Mouse (Mus musculus) limb, embryonic 15.5 days (tissue): Measurements from ENCODE around the gene Kmt2a. TPM values are rescaled to one million over a fixed set of nuclear protein-coding genes. Genes with fewer than 3 reads are reported as not detected.
A peak's percentile ranks its signal among the peaks of the same experiment; 100 is the strongest.
"Not testable (repeated sequence)": the region's sequence is repeated elsewhere in the genome, so short reads cannot be mapped to it uniquely, and the experiment has no call there.

ENCODE experiments used
- ATAC-seq: fragments of 200-750 bp; cut with Nextera tagmentation; 2 replicates; pipeline ENCODE4 v1.8.0; 2017; ENCODE audit warnings: low read depth, moderate TSS enrichment; ENCODE audit not compliant: insufficient number of reproducible peaks, low FRiP score, low TSS enrichment
- H3K27ac ChIP-seq: fragments of 300-500 bp; sonication (generic); 2 replicates; pipeline ENCODE4 v1.5.1; 2015; ENCODE audit warnings: moderate library complexity, mild to moderate bottlenecking, inconsistent platforms
- H3K27me3 ChIP-seq: fragments of 300-500 bp; sonication (generic); 2 replicates; pipeline ENCODE4 v1.6.1; 2015; ENCODE audit warnings: inconsistent platforms
- H3K36me3 ChIP-seq: fragments of 300-500 bp; sonication (generic); 2 replicates; pipeline ENCODE4 v1.6.1; 2015; ENCODE audit warnings: inconsistent platforms
- H3K4me1 ChIP-seq: fragments of 300-500 bp; sonication (generic); 2 replicates; pipeline ENCODE4 v1.6.1; 2015; ENCODE audit warnings: inconsistent platforms
- H3K4me2 ChIP-seq: fragments of 300-500 bp; sonication (generic); 2 replicates; pipeline ENCODE4 v1.6.1; 2015; ENCODE audit warnings: mild to moderate bottlenecking, inconsistent platforms
- H3K4me3 ChIP-seq: fragments of 300-500 bp; sonication (generic); 2 replicates; pipeline ENCODE4 v1.5.1; 2015; ENCODE audit warnings: mild to moderate bottlenecking, inconsistent platforms
- H3K9ac ChIP-seq: fragments of 300-500 bp; sonication (generic); 2 replicates; pipeline ENCODE4 v1.6.1; 2015; ENCODE audit warnings: inconsistent platforms
- H3K9me3 ChIP-seq: fragments of 300-500 bp; sonication (generic); 2 replicates; pipeline ENCODE4 v1.6.1; 2016; ENCODE audit warnings: inconsistent platforms
- WGBS: fragments of 180-500 bp; shearing (Covaris S2); methylation state at CpG from one replicate; pipeline ENCODE4 v1.1.7; 2015; 5-methylcytosine and 5-hydroxymethylcytosine counted together
- polyA plus RNA-seq: library from polyadenylated mRNA; unstranded; fragments of >200 nt; fragmentation: Nextera tagmentation; extraction: Ambion mirVana; gene quantifications from 2 replicates; pipeline ENCODE4 v1.2.1, GENCODE M21; 2015

Kmt2a gene
- polyA plus RNA-seq, 1 experiment from 2014 or later = 13.7 TPM

DNA sequence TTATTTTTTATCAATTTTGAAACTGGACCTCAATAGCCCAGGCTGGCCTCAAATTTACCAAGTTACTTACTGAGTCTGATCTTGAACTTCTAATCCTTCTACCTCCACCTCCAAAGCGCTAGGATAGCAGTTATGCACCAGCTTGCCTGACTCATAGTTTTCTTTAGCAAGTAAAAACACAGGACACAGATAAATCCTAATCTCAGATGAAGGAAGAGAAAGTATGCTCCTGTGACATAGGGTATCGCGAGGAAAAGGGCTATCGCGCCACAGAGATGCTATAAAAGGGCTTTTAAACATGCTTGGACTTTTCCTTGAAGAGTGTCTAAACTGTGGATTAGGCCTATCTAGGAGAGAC lies 108.7 kb downstream of the Kmt2a start:
- H3K36me3 ChIP-seq = peaks cover 17% of the 10 kb centered on the region
- no peak for ATAC-seq
- no peak overlapping the region for H3K4me2 ChIP-seq
- WGBS = 30% methylated on average over 5 of the region's 5 CpGs
- H3K9me3 ChIP-seq = no peaks in the 10 kb centered on the region
- peak overlapping the region; percentile 47; the same call in 1 of the 2 replicates for H3K27ac ChIP-seq
- H3K9ac ChIP-seq = no peak overlapping the region
- peaks cover 9% of the 10 kb centered on the region; the same call in 1 of the 2 replicates for H3K4me1 ChIP-seq
- peak overlapping the region; percentile 72; the same call in 1 of the 2 replicates for H3K4me3 ChIP-seq
- H3K27me3 ChIP-seq = no peaks in the 10 kb centered on the region

DNA sequence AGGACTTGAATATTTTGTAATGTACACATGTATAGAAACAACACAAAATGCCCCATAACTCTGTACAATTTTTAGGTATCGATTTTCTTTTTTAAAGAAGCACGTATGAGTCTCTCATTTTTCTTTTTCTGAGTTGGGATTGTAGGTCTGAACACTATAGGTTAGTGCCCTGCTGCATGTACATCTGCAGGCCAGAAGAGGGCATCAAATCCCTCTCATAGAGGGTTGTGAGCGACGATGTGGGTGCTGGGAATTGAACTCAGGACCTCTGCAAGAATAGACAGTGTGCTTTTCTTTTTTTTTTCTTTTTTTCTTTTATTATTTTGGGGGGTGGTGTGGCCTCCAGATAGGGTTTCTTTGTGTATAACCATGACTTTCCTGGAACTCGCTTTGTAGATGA lies 109.7 kb downstream of the Kmt2a start:
- Histone ChIP-seq H3K27ac (no peak overlapping the region), H3K27me3 (no peaks in the 10 kb centered on the region), H3K9ac (no peak overlapping the region), H3K4me2 (no peak overlapping the region), H3K4me3 (no peak overlapping the region), H3K36me3 (peaks cover 16% of the 10 kb centered on the region), H3K4me1 (peaks cover 11% of the 10 kb centered on the region), H3K9me3 (no peaks in the 10 kb centered on the region)
- no peak for ATAC-seq
- WGBS = 87% methylated on average over 5 of the region's 5 CpGs

DNA sequence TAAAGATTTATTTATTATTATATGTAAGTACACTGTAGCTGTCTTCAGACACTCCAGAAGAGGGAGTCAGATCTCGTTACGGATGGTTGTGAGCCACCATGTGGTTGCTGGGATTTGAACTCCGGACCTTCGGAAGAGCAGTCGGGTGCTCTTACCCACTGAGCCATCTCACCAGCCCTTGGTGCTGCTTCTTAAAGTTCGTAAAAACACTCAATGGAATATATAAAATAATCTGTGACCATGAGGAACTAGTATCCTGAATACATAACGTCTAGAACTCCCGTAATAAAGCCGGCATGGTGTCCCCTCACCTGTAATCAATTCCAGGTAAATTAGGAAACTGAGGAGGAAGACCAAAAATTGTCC lies 113.1 kb downstream of the Kmt2a start:
- peak overlapping the region; percentile 49 for H3K4me2 ChIP-seq
- H3K4me3 ChIP-seq = peak overlapping the region; percentile 95
- WGBS = 42% methylated on average over 7 of the region's 9 CpGs
- H3K9me3 ChIP-seq, H3K27me3 ChIP-seq, H3K27ac ChIP-seq, H3K9ac ChIP-seq, ATAC-seq, H3K36me3 ChIP-seq: not testable (repeated sequence)
- peaks cover 17% of the 10 kb centered on the region for H3K4me1 ChIP-seq

DNA sequence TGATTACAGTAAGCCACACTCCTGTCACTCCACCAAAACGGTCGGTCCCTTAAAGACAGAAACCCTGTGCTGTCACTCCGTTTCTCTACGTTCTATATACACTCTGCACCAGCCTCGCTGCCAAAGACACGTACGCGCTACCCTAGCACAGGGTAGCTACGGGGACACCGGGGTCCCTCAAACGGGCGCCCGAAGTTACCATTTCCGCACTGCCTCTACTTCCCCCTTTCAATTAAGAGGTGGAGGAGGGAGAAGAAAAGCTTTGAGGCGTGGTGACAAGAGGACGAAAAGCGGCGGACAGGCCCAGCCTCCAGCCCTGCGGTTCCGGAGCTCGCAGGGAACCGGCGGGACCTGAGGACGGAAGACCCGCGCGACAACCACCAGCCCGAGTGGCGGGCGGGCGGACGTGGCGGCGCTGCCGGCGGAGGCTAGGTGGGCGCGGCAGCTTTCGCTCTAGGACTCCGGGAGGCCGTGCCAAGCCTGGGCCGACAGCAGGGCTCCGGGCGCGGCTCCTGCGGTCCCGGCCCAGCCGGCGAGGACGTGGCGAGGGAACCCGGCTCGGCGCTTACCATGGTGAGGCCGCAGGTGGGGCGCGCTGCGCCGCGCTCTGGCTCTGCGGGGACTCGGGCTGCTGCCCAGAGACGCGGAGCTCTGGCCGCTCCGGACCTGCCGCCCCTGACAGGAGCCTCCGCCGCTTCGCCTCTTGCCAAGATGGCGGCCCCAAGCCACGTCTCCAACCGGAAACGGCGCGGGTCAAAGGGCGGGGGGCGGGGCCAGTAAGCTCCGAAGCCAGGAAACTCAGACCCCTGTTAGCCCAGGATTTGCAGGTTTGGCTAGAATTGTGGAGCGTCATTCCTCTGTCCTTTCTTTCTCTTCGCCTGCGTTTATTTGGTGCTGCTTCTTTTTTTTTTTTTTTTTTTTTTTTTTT lies 113.7 kb downstream of the Kmt2a start, which contains the start of the genes Arcn1 and Ift46:
Arcn1 (minus strand) TSS at position 745 of the 928 bp plus-strand sequence.
Ift46 (plus strand) TSS at position 808 of the 928 bp plus-strand sequence.
- Histone ChIP-seq H3K9ac (peak within 1 kb of the TSS; percentile 99), H3K9me3 (no peaks in the 10 kb centered on the region), H3K36me3 (no peaks in the 10 kb centered on the region), H3K4me2 (peak within 1 kb of the TSS; percentile 49), H3K27me3 (no peaks in the 10 kb centered on the region), H3K27ac (peak within 1 kb of the TSS; percentile 99), H3K4me3 (peak within 1 kb of the TSS; percentile 95), H3K4me1 (peaks cover 17% of the 10 kb centered on the region)
- ATAC-seq = peak; percentile 88
- under 1% methylated on average over 82 of the region's 82 CpGs for WGBS

GRCm38 (mm10) chr9:44760873-44761272 lies 120.2 kb downstream of the Kmt2a start:
- Histone ChIP-seq H3K27me3 (no peaks in the 10 kb centered on the region), H3K9me3 (no peaks in the 10 kb centered on the region), H3K4me3 (no peak overlapping the region), H3K4me2 (no peak overlapping the region), H3K36me3 (peaks cover 30% of the 10 kb centered on the region), H3K27ac (no peak overlapping the region), H3K9ac (no peak overlapping the region), H3K4me1 (peaks cover 10% of the 10 kb centered on the region)
- WGBS = 89% methylated on average over 2 of the region's 2 CpGs
- no peak for ATAC-seq

Other genes with a start within 250 kb of the Kmt2a start
- not detected in 2 replicates for gene Treh, start 208.1 kb downstream of the Kmt2a start, polyA plus RNA-seq
- gene Phldb1, start 146.1 kb downstream of the Kmt2a start, polyA plus RNA-seq = 37.8 and 39.2 TPM in 2 replicates
- 221 and 223 TPM in 2 replicates for gene Arcn1, start 113.5 kb downstream of the Kmt2a start, polyA plus RNA-seq
- 106 and 117 TPM in 2 replicates for gene Ift46, start 113.4 kb downstream of the Kmt2a start, polyA plus RNA-seq
- gene Tmem25, start 82.0 kb downstream of the Kmt2a start, polyA plus RNA-seq = 2.3 and 2.6 TPM in 2 replicates
- gene Ttc36, start 78.2 kb downstream of the Kmt2a start, polyA plus RNA-seq = 0.56 and 0.65 TPM in 2 replicates
- gene Atp5l, start 39.4 kb upstream of the Kmt2a start, polyA plus RNA-seq = 568 and 652 TPM in 2 replicates
- 23.9 and 24.8 TPM in 2 replicates for gene Ube4a, start 84.3 kb upstream of the Kmt2a start, polyA plus RNA-seq
- gene Cd3g, start 99.1 kb upstream of the Kmt2a start, polyA plus RNA-seq = 0.51 and 0.76 TPM in 2 replicates
- 0.28 TPM in 1 of 2 replicates, not detected in the other for gene Cd3d, start 100.5 kb upstream of the Kmt2a start, polyA plus RNA-seq
- gene Cd3e, start 128.3 kb upstream of the Kmt2a start, polyA plus RNA-seq = 0.38 and 0.45 TPM in 2 replicates
- gene Mpzl2, start 158.5 kb upstream of the Kmt2a start, polyA plus RNA-seq = 41.0 and 46.0 TPM in 2 replicates
- gene Mpzl3, start 173.9 kb upstream of the Kmt2a start, polyA plus RNA-seq = 13.9 and 16.3 TPM in 2 replicates
- 0.37 and 0.63 TPM in 2 replicates for gene Jaml, start 197.9 kb upstream of the Kmt2a start, polyA plus RNA-seq
- 4.6 and 4.9 TPM in 2 replicates for gene Scn2b, start 236.5 kb upstream of the Kmt2a start, polyA plus RNA-seq